Mouse (Mus musculus) lung, postnatal 4 days (tissue): ENCODE measurements around the gene Il17d.
A peak's percentile ranks its signal among the peaks of the same experiment; 100 is the strongest.

Experiments
- DNase-seq, 2 experiments: peaks; one replicate each; pipeline ENCODE4 v3.0.0; 2021

Il17d gene

GRCm38 (mm10) chr14:57536820-57537219 lies 12.2 kb downstream of the Il17d start:
- DNase-seq = no peak

DNA sequence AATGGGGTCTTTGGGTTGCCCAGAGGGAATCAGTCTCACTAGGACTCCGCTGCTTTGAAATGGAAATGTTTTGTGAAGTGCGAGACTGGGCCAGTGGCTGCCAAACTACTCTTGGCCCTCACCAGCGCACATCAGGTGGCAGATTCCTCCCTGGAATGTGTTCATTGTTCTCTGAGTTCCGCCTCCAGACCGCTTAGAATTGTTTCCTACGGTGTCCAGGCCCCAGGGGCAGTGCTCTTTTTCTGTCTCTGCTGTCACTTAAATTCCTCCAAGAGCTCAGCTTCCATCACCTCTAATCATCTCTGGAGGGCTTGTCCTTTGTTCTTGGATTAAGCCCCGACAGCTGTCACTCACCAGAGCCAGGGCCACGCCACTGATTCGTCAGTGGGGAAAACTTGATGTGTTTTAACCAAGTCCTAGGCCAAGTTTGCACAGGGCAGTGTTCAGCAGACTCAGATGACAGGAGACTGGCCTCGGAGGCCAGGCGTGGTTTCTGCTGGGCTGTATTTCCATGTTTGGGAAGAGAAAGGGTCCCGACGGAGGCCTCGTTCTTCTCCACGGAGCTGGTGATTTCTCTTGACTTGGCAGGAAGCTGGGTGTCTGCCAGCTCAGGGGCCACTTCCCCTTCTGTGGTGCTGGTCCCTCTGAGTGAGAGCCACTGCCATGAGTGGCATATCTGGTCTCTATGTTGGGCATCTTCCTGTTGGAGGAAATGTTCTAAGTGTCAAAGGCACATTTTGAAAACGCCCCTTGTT lies 12.9 kb downstream of the Il17d start:
- DNase-seq = peak; percentile 47 to 64

- DNase-seq = no peak
These were observed 16.1 kb downstream of the Il17d start for GRCm38 (mm10) chr14:57540683-57541082.

DNA sequence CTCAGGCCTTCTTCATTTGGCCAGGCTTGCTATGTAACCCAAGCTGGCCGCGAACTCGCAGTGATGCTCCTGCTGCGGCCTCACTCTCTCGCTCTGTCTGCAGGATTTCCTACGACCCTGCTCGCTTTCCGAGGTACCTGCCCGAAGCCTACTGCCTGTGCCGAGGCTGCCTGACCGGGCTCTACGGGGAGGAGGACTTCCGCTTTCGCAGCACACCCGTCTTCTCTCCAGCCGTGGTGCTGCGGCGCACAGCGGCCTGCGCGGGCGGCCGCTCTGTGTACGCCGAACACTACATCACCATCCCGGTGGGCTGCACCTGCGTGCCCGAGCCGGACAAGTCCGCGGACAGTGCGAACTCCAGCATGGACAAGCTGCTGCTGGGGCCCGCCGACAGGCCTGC lies 17.7 kb downstream of the Il17d start:
- no peak for DNase-seq

DNA sequence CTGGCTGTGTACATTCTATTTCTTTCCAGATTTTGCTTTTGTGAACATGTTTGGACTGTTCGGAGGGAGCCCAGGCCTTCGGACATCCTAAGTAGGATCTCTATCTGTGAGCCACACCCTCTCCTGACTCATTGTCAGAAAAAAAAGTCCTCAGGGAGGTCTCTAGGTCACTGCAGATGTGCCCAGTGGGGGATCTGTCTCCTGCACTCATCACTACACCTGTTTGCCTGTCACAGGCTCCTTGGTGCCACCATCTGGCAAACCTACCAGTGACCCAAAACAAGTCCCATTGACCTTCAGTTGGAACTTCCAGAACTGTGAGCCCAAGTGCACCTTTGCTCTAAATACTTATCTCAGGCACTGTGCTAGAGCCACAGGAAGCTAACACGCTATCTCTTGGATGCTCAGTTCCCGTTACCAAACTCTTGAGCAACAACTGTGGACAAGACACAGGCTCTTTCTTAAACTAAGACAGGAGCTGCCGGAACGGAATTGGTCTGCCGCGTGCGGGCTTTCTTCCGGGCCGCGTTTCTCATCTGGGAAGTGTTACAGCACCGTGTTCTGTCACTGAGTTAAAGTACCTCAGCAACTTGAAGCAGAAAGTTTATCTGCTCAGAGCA lies 19.0 kb downstream of the Il17d start:
- no peak for DNase-seq

DNA sequence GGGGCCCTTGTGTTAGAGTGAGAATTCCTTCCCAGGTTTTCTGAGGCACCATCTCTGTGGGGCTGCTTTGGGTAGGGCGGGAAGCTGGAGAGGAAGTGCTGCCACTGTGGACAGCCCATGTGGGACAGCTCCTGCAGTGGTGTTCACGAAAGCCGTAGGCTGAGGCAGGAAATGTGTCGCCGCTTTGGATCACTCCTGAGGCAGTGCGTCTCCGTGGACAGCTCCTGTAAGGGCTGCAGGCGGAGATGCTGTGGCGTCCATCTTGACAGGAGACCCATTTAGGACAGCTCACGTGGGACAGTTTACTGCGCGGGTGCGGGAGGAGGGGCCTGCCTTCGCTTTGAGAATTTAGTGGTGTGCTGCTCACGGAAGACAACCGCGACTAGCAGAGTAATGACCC lies 20.9 kb downstream of the Il17d start:
- no peak for DNase-seq

GRCm38 (mm10) chr14:57546131-57546530 lies 21.6 kb downstream of the Il17d start:
- DNase-seq = no peak

GRCm38 (mm10) chr14:57546557-57547021 lies 22.0 kb downstream of the Il17d start:
- DNase-seq = no peak

DNA sequence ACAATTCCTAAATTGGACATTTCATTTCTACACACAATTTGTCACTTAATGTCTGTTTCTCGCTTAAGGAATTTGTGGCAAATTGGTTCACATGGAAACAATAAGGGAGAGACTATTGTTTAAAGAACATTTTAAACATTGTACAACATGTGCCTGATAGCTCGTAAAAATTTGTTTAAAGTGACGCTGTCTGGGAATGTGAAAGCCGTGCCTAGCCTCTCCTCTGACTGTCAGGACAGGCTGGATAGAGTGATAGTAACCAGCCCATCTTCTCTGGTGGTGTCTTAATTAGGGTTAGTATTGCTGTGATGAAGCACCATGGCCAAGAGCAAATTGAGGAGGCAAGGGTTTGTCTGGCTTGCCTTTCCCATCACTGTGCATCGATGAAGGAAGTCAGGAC lies 22.5 kb downstream of the Il17d start:
- DNase-seq = no peak

DNA sequence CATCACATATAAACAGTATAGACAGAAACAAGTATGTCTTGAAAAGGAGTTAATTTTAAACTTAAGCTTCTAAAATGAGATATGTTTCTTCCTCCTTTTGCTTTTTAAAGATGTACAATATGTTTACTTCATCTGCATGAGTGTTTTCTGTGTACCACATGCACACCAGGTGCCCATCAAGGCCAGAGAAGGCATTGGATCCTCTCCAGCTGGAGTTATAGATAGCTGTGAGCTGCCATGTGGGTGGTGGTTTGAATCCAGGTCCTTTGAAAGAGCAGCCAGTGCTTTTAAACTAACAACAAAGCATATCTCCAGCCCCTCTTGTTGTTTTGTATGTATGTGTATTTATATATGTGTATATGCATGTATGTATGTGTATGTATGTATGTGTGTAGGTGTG lies 28.4 kb downstream of the Il17d start:
- DNase-seq = no peak

DNA sequence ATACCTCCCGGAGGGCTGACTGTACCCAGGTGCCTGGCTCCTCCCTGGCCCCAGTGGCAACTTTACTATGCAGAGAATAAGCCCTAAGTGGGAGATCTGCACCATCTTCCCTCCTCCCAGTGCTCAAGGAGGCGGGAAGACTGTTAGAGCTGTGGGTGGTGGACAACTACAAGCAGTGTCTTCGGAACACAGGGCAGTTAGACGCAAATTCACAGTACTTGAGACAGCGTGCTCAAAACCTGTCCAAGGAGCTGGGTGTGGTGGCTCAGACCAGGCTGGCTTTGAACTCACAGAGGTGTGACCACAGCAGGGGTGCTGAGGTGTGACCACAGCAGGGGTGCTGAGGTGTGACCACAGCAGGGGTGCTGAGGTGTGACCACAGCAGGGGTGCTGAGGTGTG lies 29.9 kb downstream of the Il17d start:
- DNase-seq = no peak

- no peak for DNase-seq
These were observed 31.0 kb downstream of the Il17d start for GRCm38 (mm10) chr14:57555471-57556070.

GRCm38 (mm10) chr14:57556922-57557321 lies 32.3 kb downstream of the Il17d start:
- DNase-seq = no peak

GRCm38 (mm10) chr14:57565626-57566025 lies 41.0 kb downstream of the Il17d start:
- no peak for DNase-seq

DNA sequence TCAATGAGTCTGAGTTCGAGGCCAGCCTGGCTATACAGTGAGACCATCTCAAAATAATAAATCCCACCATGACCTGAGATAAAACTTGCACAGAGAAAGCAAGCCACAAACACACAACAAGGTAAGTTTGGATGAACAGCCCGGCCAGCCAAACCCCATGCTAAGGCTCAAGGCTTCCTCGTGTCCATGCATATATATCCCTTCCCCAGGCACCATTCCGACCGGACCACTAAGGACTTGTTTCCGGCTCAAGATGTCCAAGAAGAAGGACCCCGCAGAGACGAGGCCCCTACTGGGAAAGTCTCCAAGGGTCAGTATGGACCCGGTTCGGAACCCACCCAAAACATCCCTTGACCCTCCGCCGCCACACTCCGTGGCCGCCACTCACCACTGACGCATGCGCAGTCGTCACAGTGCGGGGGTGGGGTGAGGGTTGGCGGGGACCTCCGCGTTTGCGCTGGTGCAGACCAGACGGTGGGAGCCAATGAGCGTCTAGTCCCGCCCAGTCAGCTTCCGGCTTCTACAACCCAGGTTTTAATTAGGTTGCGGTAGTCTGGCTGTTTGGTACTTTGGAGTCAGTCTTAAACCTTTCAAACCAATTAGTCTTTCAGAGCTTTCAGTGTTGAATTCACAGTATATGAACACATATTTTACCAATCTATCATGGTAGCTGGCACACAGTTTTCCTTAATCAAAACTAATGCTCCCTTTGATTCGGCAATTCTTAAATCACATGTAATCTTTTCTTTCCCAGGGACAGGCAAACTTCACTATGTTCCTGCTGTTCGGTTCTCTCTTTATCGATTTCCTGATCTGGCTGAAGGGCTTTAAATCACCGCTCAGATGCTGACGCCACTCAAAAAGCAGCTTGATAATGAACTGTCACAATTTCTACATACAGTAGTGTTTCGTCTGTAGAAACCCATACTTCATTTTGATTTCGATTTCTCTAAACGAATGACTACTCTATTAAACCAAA lies 46.9 kb downstream of the Il17d start, which contains the start of gene Eef1akmt1:
Gene Eef1akmt1 (minus strand): TSS at position 458 of the 979 bp plus-strand sequence.
- peak; percentile 96 to 97 for DNase-seq

GRCm38 (mm10) chr14:57574792-57575587 lies 50.4 kb downstream of the Il17d start:
- no peak for DNase-seq

- no peak for DNase-seq
These were observed 51.9 kb downstream of the Il17d start for GRCm38 (mm10) chr14:57576364-57577060.

DNA sequence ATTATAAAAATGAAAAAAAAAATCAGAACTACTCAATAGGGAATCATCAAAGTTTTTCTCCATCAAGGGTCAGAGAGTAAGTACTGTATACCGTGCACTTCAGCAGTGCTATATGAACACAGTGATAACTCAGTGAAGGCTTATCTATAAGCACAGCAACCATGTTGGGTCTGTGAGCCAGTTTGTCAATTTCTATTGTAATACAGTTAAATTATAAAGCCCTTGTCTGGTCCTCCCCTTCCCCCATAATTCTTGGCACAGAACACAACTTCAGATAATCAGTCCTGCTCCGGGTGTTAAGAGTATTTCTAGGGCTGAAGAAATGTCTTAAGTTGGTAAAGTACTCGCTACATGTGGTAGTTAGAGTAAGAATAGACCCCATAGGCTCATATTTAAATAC lies 67.3 kb downstream of the Il17d start:
- no peak for DNase-seq
